ENCODE assay signal across 8 mouse cellular contexts in genomic region chr14:17171896-17172295, GRCm38 (mm10).
A peak's percentile ranks its signal among the peaks of the same experiment; 100 is the strongest.
DNase-seq lines count a peak whose midpoint lies in the region; ATAC-seq and TF ChIP-seq lines count a peak whose summit lies in the region.
"Had no signal": no experiment of that assay in that cellular context is flagged by ENCODE, and none has a peak within 500 bp of the region (broad histone marks: within the 10 kb centered on the region; RNA-seq: fewer than 3 reads in every experiment).

No protein-coding gene starts in this region.

- peaks cover 6% of the 10 kb centered on the region for H3K4me1 ChIP-seq in lung, embryonic 14.5 days (ENCODE audit: insufficient read depth)
- H3K4me1 ChIP-seq in forebrain, embryonic 14.5 days (ENCODE audit: control insufficient read depth, insufficient read depth, low read length) = no peaks in the 10 kb centered on the region
- no peaks in the 10 kb centered on the region for H3K4me1 ChIP-seq in liver, embryonic 13.5 days (replicated peaks)
- 0 out of 2 replicates have a peak, but pooled peaks cover 6% of the 10 kb centered on the region for H3K4me1 ChIP-seq in stomach, embryonic 16.5 days (ENCODE audit: control insufficient read depth, insufficient read depth, low read length)

- H3K27ac ChIP-seq in lung, embryonic 14.5 days (ENCODE audit: low read depth) = no peak overlapping the region
- no peak overlapping the region for H3K27ac ChIP-seq in forebrain, embryonic 14.5 days (ENCODE audit: low read depth, low read length)
- no peak overlapping the region for H3K27ac ChIP-seq in liver, embryonic 13.5 days
- no peak overlapping the region for H3K27ac ChIP-seq in stomach, embryonic 16.5 days (ENCODE audit: low read length)

- intact Hi-C loops in left cerebral cortex, postnatal 14 days (cut with DNase I) = no loop called here

- 35% methylated on average over 5 of the region's 5 CpGs for WGBS in lung, embryonic 14.5 days
- 43% methylated on average over 5 of the region's 5 CpGs for WGBS in forebrain, embryonic 14.5 days
- WGBS in liver, embryonic 13.5 days (ENCODE audit: insufficient replicate concordance) = 32% methylated on average over 5 of the region's 5 CpGs
- WGBS in stomach, embryonic 16.5 days = 26% methylated on average over 5 of the region's 5 CpGs

- no peak for TF ChIP-seq CTCF in lung, embryonic 14.5 days (IDR thresholded peaks at IDR 0.05; ENCODE audit: low read depth)

- DNase-seq in lung, embryonic 14.5 days = no peak
- no peak for DNase-seq in lung, postnatal 4 days
- no peak for DNase-seq in forebrain, embryonic 14.5 days (ENCODE audit: low spot score)
- DNase-seq in liver, embryonic 13.5 days = no peak
- DNase-seq in left cerebral cortex, postnatal 14 days (ENCODE audit: low spot score in 2 of 2) = no peak
- no peak for DNase-seq in spleen, adult 18-20 months
- DNase-seq: cerebellum, adult 9-10 months had no signal

- ATAC-seq in lung, embryonic 14.5 days (ENCODE audit: insufficient read depth) = peak; percentile 21; the same call in 1 of the 2 replicates
- peak; percentile 16; the same call in 1 of the 2 replicates for ATAC-seq in forebrain, embryonic 14.5 days
- no peak for ATAC-seq in liver, embryonic 13.5 days (ENCODE audit: low read depth)
- ATAC-seq in stomach, embryonic 16.5 days (ENCODE audit: insufficient read depth, low FRiP score) = peak; percentile 34; the same call in 1 of the 2 replicates

- no peaks in the 10 kb centered on the region for H3K9me3 ChIP-seq in lung, embryonic 14.5 days (ENCODE audit: low read depth, low read length)
- H3K9me3 ChIP-seq in forebrain, embryonic 14.5 days (replicated peaks; ENCODE audit: control insufficient read depth, low read length) = no peaks in the 10 kb centered on the region
- no peaks in the 10 kb centered on the region for H3K9me3 ChIP-seq in liver, embryonic 13.5 days (replicated peaks)
- no peaks in the 10 kb centered on the region for H3K9me3 ChIP-seq in stomach, embryonic 16.5 days (replicated peaks; ENCODE audit: control insufficient read depth, low read length)

- H3K4me3 ChIP-seq in lung, embryonic 14.5 days (ENCODE audit: low read depth, low read length) = peak overlapping the region; percentile 46
- peak overlapping the region; percentile 38 for H3K4me3 ChIP-seq in forebrain, embryonic 14.5 days (ENCODE audit: low read depth, low read length)
- peak overlapping the region; percentile 38; the same call in 1 of the 2 replicates for H3K4me3 ChIP-seq in liver, embryonic 13.5 days (replicated peaks)
- peak overlapping the region; percentile 63 for H3K4me3 ChIP-seq in stomach, embryonic 16.5 days (replicated peaks; ENCODE audit: low read length)

- no peaks in the 10 kb centered on the region for H3K36me3 ChIP-seq in lung, embryonic 14.5 days (ENCODE audit: insufficient read depth)
- H3K36me3 ChIP-seq in forebrain, embryonic 14.5 days (ENCODE audit: control insufficient read depth, insufficient read depth, low read length) = no peaks in the 10 kb centered on the region
- no peaks in the 10 kb centered on the region for H3K36me3 ChIP-seq in liver, embryonic 13.5 days
- H3K36me3 ChIP-seq in stomach, embryonic 16.5 days (ENCODE audit: control insufficient read depth, insufficient read depth, low read length) = no peaks in the 10 kb centered on the region

- H3K9ac ChIP-seq in lung, embryonic 14.5 days = 0 out of 2 replicates have a peak overlapping the region, but pooled peaks have one; percentile 38
- peak overlapping the region; percentile 57 for H3K9ac ChIP-seq in forebrain, embryonic 14.5 days (ENCODE audit: low read length)
- no peak overlapping the region for H3K9ac ChIP-seq in liver, embryonic 13.5 days
- H3K9ac ChIP-seq in stomach, embryonic 16.5 days (ENCODE audit: low read length) = peak overlapping the region; percentile 70

- peaks cover 17% of the 10 kb centered on the region for H3K27me3 ChIP-seq in lung, embryonic 14.5 days (ENCODE audit: insufficient read depth, low read length)
- 0 out of 2 replicates have a peak, but pooled peaks cover 4% of the 10 kb centered on the region for H3K27me3 ChIP-seq in forebrain, embryonic 14.5 days (replicated peaks; ENCODE audit: control insufficient read depth, insufficient read depth, low read length)
- peaks cover 14% of the 10 kb centered on the region for H3K27me3 ChIP-seq in liver, embryonic 13.5 days
- H3K27me3 ChIP-seq in stomach, embryonic 16.5 days (ENCODE audit: control insufficient read depth, insufficient read depth, low read length) = 0 out of 2 replicates have a peak, but pooled peaks cover 7% of the 10 kb centered on the region

- H3K4me2 ChIP-seq in lung, embryonic 14.5 days = peak overlapping the region; percentile 87
- H3K4me2 ChIP-seq in forebrain, embryonic 14.5 days (ENCODE audit: low read length) = peak overlapping the region; percentile 74
- peak overlapping the region; percentile 60 for H3K4me2 ChIP-seq in liver, embryonic 13.5 days
- peak overlapping the region; percentile 92 for H3K4me2 ChIP-seq in stomach, embryonic 16.5 days (ENCODE audit: low read depth, low read length)
